Mouse (Mus musculus) bone marrow macrophage, adult 2 months (primary cell): ENCODE results near the gene Qpct.

Source experiments
- CTCF ChIP-seq: IDR thresholded peaks from 2 replicates; pipeline ENCODE4 v1.5.1; 2012; ENCODE audit warnings: low read depth, mild to moderate bottlenecking, low read length, moderate library complexity
- POLR2A ChIP-seq: IDR thresholded peaks from 2 replicates; pipeline ENCODE4 v1.6.1; 2012; ENCODE audit warnings: mild to moderate bottlenecking, low read depth, low read length, borderline replicate concordance

DNA sequence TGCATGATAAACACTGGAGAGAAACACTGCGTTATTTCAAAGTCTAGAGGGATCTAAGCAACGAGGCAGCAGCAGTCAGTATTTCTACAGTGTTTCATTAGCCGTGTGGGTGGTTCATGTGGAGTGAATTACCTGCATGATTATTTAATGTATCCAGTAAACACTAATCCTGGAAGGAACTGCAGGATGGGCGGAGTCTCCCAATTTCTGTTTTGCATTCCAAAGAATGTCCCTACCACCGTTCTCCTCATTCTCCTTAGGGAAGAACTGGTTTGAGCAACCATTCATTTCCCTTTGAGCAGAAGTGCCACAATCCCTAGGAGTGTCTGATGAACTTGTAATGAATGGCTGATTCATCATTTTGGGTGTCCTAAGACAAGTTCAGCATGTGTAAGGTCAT, 8.5 kb downstream of the Qpct start:
- TF ChIP-seq CTCF = no peak
- no peak for TF ChIP-seq POLR2A
